Mouse (Mus musculus): ENCODE data around the gene Creb5. TPM values are rescaled to one million over a fixed set of nuclear protein-coding genes. Genes with fewer than 3 reads are reported as not detected.
A peak's percentile ranks its signal among the peaks of the same experiment; 100 is the strongest.

The Creb5 gene
- polyA plus RNA-seq (2015; fragmentation: Nextera tagmentation; extraction: Ambion mirVana), result 9.5 and 9.8 TPM in 2 replicates

- H3K9me3 ChIP-seq, result no peaks in the 10 kb centered on the region
- peaks cover 40% of the 10 kb centered on the region for H3K27me3 ChIP-seq (replicated peaks)
- under 1% methylated on average over 45 of the region's 45 CpGs for WGBS
- peaks cover 11% of the 10 kb centered on the region; the same call in 1 of the 2 replicates for H3K4me1 ChIP-seq
- peak; percentile 85 for ATAC-seq (ENCODE audit: insufficient read depth, low FRiP score, low read depth)
- H3K9ac ChIP-seq, result peak within 1 kb of the TSS; percentile 8; the same call in 1 of the 2 replicates
- H3K36me3 ChIP-seq, result no peaks in the 10 kb centered on the region
- no peak within 1 kb of the TSS for H3K27ac ChIP-seq
- H3K4me2 ChIP-seq, result peak within 1 kb of the TSS; percentile 98
- H3K4me3 ChIP-seq (replicated peaks), result peak within 1 kb of the TSS; percentile 55
Measured at GRCm38 (mm10) chr6:53287038-53287561, at the start of gene Creb5. Gene Creb5, plus strand, starts transcription at chr6:53287270.

GRCm38 (mm10) chr6:53259841-53260240 lies 27.2 kb upstream of the Creb5 start:
- Histone ChIP-seq H3K4me2 (no peak overlapping the region), H3K9ac (no peak overlapping the region), H3K27ac (no peak overlapping the region), H3K36me3 (no peaks in the 10 kb centered on the region), H3K4me3 (replicated peaks) (no peak overlapping the region), H3K4me1 (no peaks in the 10 kb centered on the region), H3K9me3 (no peaks in the 10 kb centered on the region), H3K27me3 (replicated peaks) (no peaks in the 10 kb centered on the region)
- 90% methylated on average over 3 of the region's 3 CpGs for WGBS
- ATAC-seq (ENCODE audit: insufficient read depth, low FRiP score, low read depth), result no peak

GRCm38 (mm10) chr6:53262401-53262800 lies 24.7 kb upstream of the Creb5 start:
- H3K4me3 ChIP-seq (replicated peaks), result no peak overlapping the region
- H3K9me3 ChIP-seq, result no peaks in the 10 kb centered on the region
- 84% methylated on average over 11 of the region's 11 CpGs for WGBS
- no peaks in the 10 kb centered on the region; the same call in 1 of the 2 replicates for H3K4me1 ChIP-seq
- no peak overlapping the region for H3K27ac ChIP-seq
- no peak overlapping the region for H3K4me2 ChIP-seq
- no peaks in the 10 kb centered on the region for H3K36me3 ChIP-seq
- no peak overlapping the region for H3K9ac ChIP-seq
- no peaks in the 10 kb centered on the region for H3K27me3 ChIP-seq (replicated peaks)
- no peak for ATAC-seq (ENCODE audit: insufficient read depth, low FRiP score, low read depth)

GRCm38 (mm10) chr6:53267036-53267435 lies 20.0 kb upstream of the Creb5 start:
- Histone ChIP-seq H3K9ac (no peak overlapping the region), H3K27me3 (replicated peaks) (no peaks in the 10 kb centered on the region), H3K4me1 (no peaks in the 10 kb centered on the region; the same call in 1 of the 2 replicates), H3K4me3 (replicated peaks) (no peak overlapping the region), H3K36me3 (no peaks in the 10 kb centered on the region), H3K9me3 (no peaks in the 10 kb centered on the region), H3K4me2 (no peak overlapping the region), H3K27ac (no peak overlapping the region)
- no peak for ATAC-seq (ENCODE audit: insufficient read depth, low FRiP score, low read depth)
- WGBS, result 30% methylated on average over 7 of the region's 7 CpGs

- H3K27me3 ChIP-seq (replicated peaks), result no peaks in the 10 kb centered on the region
- H3K36me3 ChIP-seq, result no peaks in the 10 kb centered on the region
- H3K9ac ChIP-seq, result no peak overlapping the region
- H3K4me1 ChIP-seq, result no peaks in the 10 kb centered on the region; the same call in 1 of the 2 replicates
- no peak overlapping the region for H3K4me3 ChIP-seq (replicated peaks)
- ATAC-seq (ENCODE audit: insufficient read depth, low FRiP score, low read depth), result no peak
- WGBS, result 29% methylated on average over 12 of the region's 12 CpGs
- peak overlapping the region; percentile 12; the same call in 1 of the 2 replicates for H3K4me2 ChIP-seq
- no peaks in the 10 kb centered on the region for H3K9me3 ChIP-seq
- H3K27ac ChIP-seq, result no peak overlapping the region
Measured at GRCm38 (mm10) chr6:53267732-53268505, 19.2 kb upstream of the Creb5 start.

GRCm38 (mm10) chr6:53271216-53271615 lies 15.9 kb upstream of the Creb5 start:
- H3K27ac ChIP-seq, result no peak overlapping the region
- H3K36me3 ChIP-seq, result no peaks in the 10 kb centered on the region
- no peak overlapping the region for H3K9ac ChIP-seq
- 52% methylated on average over 3 of the region's 3 CpGs for WGBS
- H3K4me2 ChIP-seq, result no peak overlapping the region
- no peak overlapping the region for H3K4me3 ChIP-seq (replicated peaks)
- H3K9me3 ChIP-seq, result no peaks in the 10 kb centered on the region
- H3K4me1 ChIP-seq, result no peaks in the 10 kb centered on the region; the same call in 1 of the 2 replicates
- ATAC-seq (ENCODE audit: insufficient read depth, low FRiP score, low read depth), result no peak
- H3K27me3 ChIP-seq (replicated peaks), result no peaks in the 10 kb centered on the region

GRCm38 (mm10) chr6:53271636-53272035 lies 15.4 kb upstream of the Creb5 start:
- no peak overlapping the region for H3K4me3 ChIP-seq (replicated peaks)
- no peak for ATAC-seq (ENCODE audit: insufficient read depth, low FRiP score, low read depth)
- WGBS, result 56% methylated on average over 4 of the region's 4 CpGs

GRCm38 (mm10) chr6:53286389-53287037 lies 557 bp upstream of the Creb5 start:
- Histone ChIP-seq H3K4me3 (replicated peaks) (peak overlapping the region; percentile 55), H3K4me1 (peaks cover 11% of the 10 kb centered on the region; the same call in 1 of the 2 replicates), H3K36me3 (no peaks in the 10 kb centered on the region), H3K4me2 (peak overlapping the region; percentile 98), H3K9me3 (no peaks in the 10 kb centered on the region), H3K27me3 (replicated peaks) (peaks cover 40% of the 10 kb centered on the region), H3K27ac (no peak overlapping the region), H3K9ac (0 out of 2 replicates have a peak overlapping the region, but pooled peaks have one; percentile 8)
- 8% methylated on average over 20 of the region's 20 CpGs for WGBS
- ATAC-seq (ENCODE audit: insufficient read depth, low FRiP score, low read depth), result peak; percentile 32; the same call in 1 of the 2 replicates

More at GRCm38 (mm10) chr6:53271636-53272035, 15.4 kb upstream of the Creb5 start:
- H3K4me1 ChIP-seq, result no peaks in the 10 kb centered on the region; the same call in 1 of the 2 replicates
- no peaks in the 10 kb centered on the region for H3K9me3 ChIP-seq
- no peak overlapping the region for H3K4me2 ChIP-seq
- no peaks in the 10 kb centered on the region for H3K27me3 ChIP-seq (replicated peaks)
- H3K9ac ChIP-seq, result no peak overlapping the region
- no peak overlapping the region for H3K27ac ChIP-seq
- no peaks in the 10 kb centered on the region for H3K36me3 ChIP-seq

- Histone ChIP-seq H3K27ac (no peak overlapping the region), H3K4me1 (peaks cover 11% of the 10 kb centered on the region; the same call in 1 of the 2 replicates), H3K9ac (peak overlapping the region; percentile 5; the same call in 1 of the 2 replicates), H3K4me3 (replicated peaks) (peak overlapping the region; percentile 55), H3K36me3 (no peaks in the 10 kb centered on the region), H3K9me3 (no peaks in the 10 kb centered on the region), H3K4me2 (peak overlapping the region; percentile 98), H3K27me3 (replicated peaks) (peaks cover 40% of the 10 kb centered on the region)
- peak; percentile 55 for ATAC-seq (ENCODE audit: insufficient read depth, low FRiP score, low read depth)
- under 1% methylated on average over 54 of the region's 63 CpGs for WGBS
Measured at GRCm38 (mm10) chr6:53287562-53288381, 702 bp downstream of the Creb5 start.

- Histone ChIP-seq H3K4me1 (peaks cover 11% of the 10 kb centered on the region; the same call in 1 of the 2 replicates), H3K9ac (no peak overlapping the region)
- WGBS, result 6% methylated on average over 24 of the region's 24 CpGs
Measured at GRCm38 (mm10) chr6:53288584-53289558, 1.8 kb downstream of the Creb5 start.

More at GRCm38 (mm10) chr6:53288584-53289558, 1.8 kb downstream of the Creb5 start:
- peak overlapping the region; percentile 55 for H3K4me3 ChIP-seq (replicated peaks)
- no peak for ATAC-seq (ENCODE audit: insufficient read depth, low FRiP score, low read depth)
- no peak overlapping the region for H3K27ac ChIP-seq
- H3K4me2 ChIP-seq, result peak overlapping the region; percentile 98
- no peaks in the 10 kb centered on the region for H3K9me3 ChIP-seq
- no peaks in the 10 kb centered on the region for H3K36me3 ChIP-seq
- H3K27me3 ChIP-seq (replicated peaks), result peaks cover 40% of the 10 kb centered on the region

Data from stomach, embryonic 15.5 days (tissue).